ENCODE assay signal across 9 mouse cellular contexts in genomic region chr19:32358699-32359517, GRCm38 (mm10). TPM values are rescaled to one million over a fixed set of nuclear protein-coding genes. Genes with fewer than 3 reads are reported as not detected.
DNase-seq lines count a peak whose midpoint lies in the region; ATAC-seq and TF ChIP-seq lines count a peak whose summit lies in the region.
"Had no signal": no experiment of that assay in that cellular context is flagged by ENCODE, and none has a peak within 500 bp of the region (broad histone marks: within the 10 kb centered on the region; RNA-seq: fewer than 3 reads in every experiment).

No protein-coding gene starts in this region.

- H3K27me3 ChIP-seq in hindbrain, postnatal 0 days (ENCODE audit: insufficient read depth, low read length), result no peaks in the 10 kb centered on the region
- H3K27me3 ChIP-seq in midbrain, embryonic 14.5 days (ENCODE audit: control insufficient read depth, insufficient read depth, low read length), result no peaks in the 10 kb centered on the region

- no peak overlapping the region for H3K9ac ChIP-seq in hindbrain, postnatal 0 days (replicated peaks; ENCODE audit: low read length)
- no peak overlapping the region for H3K9ac ChIP-seq in midbrain, embryonic 14.5 days (replicated peaks; ENCODE audit: low read length)

- intact Hi-C loops in left cerebral cortex, postnatal 10 days (cut with DNase I), result no loop called here

- ATAC-seq in hindbrain, postnatal 0 days, result peak; percentile 61
- peak; percentile 53; the same call in 1 of the 2 replicates for ATAC-seq in midbrain, embryonic 14.5 days (ENCODE audit: low FRiP score, low TSS enrichment)

- peak; percentile 39 for DNase-seq in layer of hippocampus, adult 9-11 months
- no peak for DNase-seq in layer of hippocampus, postnatal 25 days (ENCODE audit: extremely low spot score in 1 of 2, low spot score in 1 of 2)
- peak; percentile 38 for DNase-seq in embryo, embryonic 10.5 days (ENCODE audit: low spot score)
- DNase-seq in hindbrain, postnatal 0 days (ENCODE audit: low spot score), result peak; percentile 54
- DNase-seq in midbrain, embryonic 14.5 days, result peak; percentile 68
- DNase-seq in ovary, postnatal 36 days (ENCODE audit: low spot score), result no peak
- no peak for DNase-seq in left cerebral cortex, postnatal 10 days (ENCODE audit: extremely low spot score in 1 of 2, low spot score in 2 of 2)
- no peak for DNase-seq in cerebellum, adult 8-10 months
- DNase-seq: cerebellum, adult 18-20 months had no signal

- H3K4me3 ChIP-seq in hindbrain, postnatal 0 days (ENCODE audit: low read length), result no peak overlapping the region
- H3K4me3 ChIP-seq in midbrain, embryonic 14.5 days (replicated peaks; ENCODE audit: low read depth, low read length), result no peak overlapping the region

- 0 out of 2 replicates have a peak, but pooled peaks cover 4% of the 10 kb centered on the region for H3K4me1 ChIP-seq in hindbrain, postnatal 0 days (ENCODE audit: insufficient read depth, low read length)
- no peaks in the 10 kb centered on the region for H3K4me1 ChIP-seq in midbrain, embryonic 14.5 days (ENCODE audit: control insufficient read depth, insufficient read depth, low read length)

- WGBS in hindbrain, postnatal 0 days, result 44% methylated on average over 12 of the region's 12 CpGs
- WGBS in midbrain, embryonic 14.5 days, result 33% methylated on average over 12 of the region's 12 CpGs

- no peaks in the 10 kb centered on the region for H3K9me3 ChIP-seq in hindbrain, postnatal 0 days (ENCODE audit: low read length)
- H3K9me3 ChIP-seq in midbrain, embryonic 14.5 days (ENCODE audit: control insufficient read depth, low read length), result no peaks in the 10 kb centered on the region

- no peak overlapping the region for H3K27ac ChIP-seq in hindbrain, postnatal 0 days
- H3K27ac ChIP-seq in midbrain, embryonic 14.5 days (replicated peaks; ENCODE audit: low read depth, low read length), result peak overlapping the region; percentile 32; the same call in 1 of the 2 replicates

- H3K4me2 ChIP-seq in hindbrain, postnatal 0 days (ENCODE audit: low read depth, low read length), result no peak overlapping the region
- H3K4me2 ChIP-seq in midbrain, embryonic 14.5 days (ENCODE audit: low read length), result no peak overlapping the region

- H3K36me3 ChIP-seq in hindbrain, postnatal 0 days (ENCODE audit: insufficient read depth, low read length), result no peaks in the 10 kb centered on the region
- no peaks in the 10 kb centered on the region for H3K36me3 ChIP-seq in midbrain, embryonic 14.5 days (ENCODE audit: control insufficient read depth, insufficient read depth, low read length)

- TF ChIP-seq CTCF in hindbrain, postnatal 0 days (IDR thresholded peaks at IDR 0.05; ENCODE audit: low read depth), result no peak

RNA-seq across cellular contexts. Expression of gene Sgms1, which starts 30.6 kb away (rescaled TPM):
- total RNA-seq in layer of hippocampus, postnatal 25 days (2021), result 10 to 100 TPM; 37.0 to 45.7 TPM
- 30.9 and 32.5 TPM in 2 replicates for total RNA-seq in hindbrain, postnatal 0 days (2014; rRNA removed)
- polyA plus RNA-seq in hindbrain, postnatal 0 days (2015; fragmentation: Nextera tagmentation; extraction: Ambion mirVana), result 23.2 and 23.3 TPM in 2 replicates
- polyA plus RNA-seq in midbrain, embryonic 14.5 days (2014; fragmentation: Nextera tagmentation; extraction: Ambion mirVana), result 12.3 and 13.8 TPM in 2 replicates
- total RNA-seq in left cerebral cortex, postnatal 10 days (2021), result 10 to 100 TPM; 30.5 to 37.3 TPM

Comparison
In these comparisons a context has a peak if more than half of its experiments do, and no peak if none do; other contexts are left out.
1. DNase-seq: peak in layer of hippocampus, adult 9-11 months (single experiment), embryo, embryonic 10.5 days (single experiment), hindbrain, postnatal 0 days (single experiment) and midbrain, embryonic 14.5 days (single experiment); none in layer of hippocampus, postnatal 25 days (0 of 2), ovary, postnatal 36 days (single experiment), left cerebral cortex, postnatal 10 days (0 of 2) and cerebellum, adult 8-10 months (single experiment).